Mouse (Mus musculus): ENCODE data around the gene Nop58.

DNA sequence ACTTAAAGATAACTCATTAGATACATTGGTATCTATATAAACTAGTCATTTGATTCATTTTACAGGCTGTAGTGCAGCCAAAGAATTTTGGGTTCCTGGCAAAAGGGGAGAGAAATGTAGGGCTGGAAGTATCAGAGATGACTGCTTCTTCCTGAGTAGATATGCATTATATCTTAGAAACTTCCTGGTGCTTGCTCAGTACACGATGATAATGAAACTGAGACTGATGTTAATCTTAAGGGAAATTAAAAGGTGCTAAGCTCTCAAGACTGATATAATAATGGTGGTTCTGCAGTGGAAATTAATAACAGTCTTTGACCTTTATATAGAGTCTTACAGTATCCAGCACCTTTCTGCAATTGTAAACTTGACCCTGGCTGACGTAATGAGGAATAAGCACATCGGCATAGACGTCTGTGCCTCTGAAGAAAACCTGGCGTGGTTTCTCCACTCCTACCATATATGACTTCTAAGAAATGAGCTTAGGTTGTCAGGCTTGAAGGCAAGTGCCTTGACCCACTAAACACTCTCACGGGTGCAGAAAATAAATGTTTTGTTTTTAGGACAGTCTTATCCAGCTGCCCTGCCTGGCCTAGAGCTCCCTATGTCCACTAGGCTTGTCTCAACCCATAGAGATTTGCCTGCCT, 54.1 kb downstream of the Nop58 start:
- TF ChIP-seq POLR2A (IDR thresholded peaks at IDR 0.05; ENCODE audit: extremely low read depth, insufficient read depth, low read length) (no peak), CTCF (IDR thresholded peaks at IDR 0.05; ENCODE audit: low read depth, low read length) (no peak)

Data from liver, adult 2 months (tissue).